Mouse (Mus musculus) adrenal gland, adult 10 weeks (tissue): ENCODE measurements around the gene Tmem86a. TPM values are rescaled to one million over a fixed set of nuclear protein-coding genes. Genes with fewer than 3 reads are reported as not detected.

Experiments used
- polyA plus RNA-seq: library from polyadenylated mRNA; stranded (reverse); fragments of 350-450 nt; fragmentation: Illumina TruSeq; extraction: RNeasy Lipid Tissue Mini Kit (QIAGEN cat#74804); gene quantifications from one replicate; pipeline ENCODE4 v1.2.3, GENCODE M21; 2014; ENCODE audit warnings: low read depth, low replicate concordance

Gene Tmem86a
- 2.6 TPM for polyA plus RNA-seq

GRCm38 (mm10) chr7:47050366-47050765 is at the start of gene Tmem86a:
Gene Tmem86a, plus strand, starts transcription at chr7:47050601.

DNA sequence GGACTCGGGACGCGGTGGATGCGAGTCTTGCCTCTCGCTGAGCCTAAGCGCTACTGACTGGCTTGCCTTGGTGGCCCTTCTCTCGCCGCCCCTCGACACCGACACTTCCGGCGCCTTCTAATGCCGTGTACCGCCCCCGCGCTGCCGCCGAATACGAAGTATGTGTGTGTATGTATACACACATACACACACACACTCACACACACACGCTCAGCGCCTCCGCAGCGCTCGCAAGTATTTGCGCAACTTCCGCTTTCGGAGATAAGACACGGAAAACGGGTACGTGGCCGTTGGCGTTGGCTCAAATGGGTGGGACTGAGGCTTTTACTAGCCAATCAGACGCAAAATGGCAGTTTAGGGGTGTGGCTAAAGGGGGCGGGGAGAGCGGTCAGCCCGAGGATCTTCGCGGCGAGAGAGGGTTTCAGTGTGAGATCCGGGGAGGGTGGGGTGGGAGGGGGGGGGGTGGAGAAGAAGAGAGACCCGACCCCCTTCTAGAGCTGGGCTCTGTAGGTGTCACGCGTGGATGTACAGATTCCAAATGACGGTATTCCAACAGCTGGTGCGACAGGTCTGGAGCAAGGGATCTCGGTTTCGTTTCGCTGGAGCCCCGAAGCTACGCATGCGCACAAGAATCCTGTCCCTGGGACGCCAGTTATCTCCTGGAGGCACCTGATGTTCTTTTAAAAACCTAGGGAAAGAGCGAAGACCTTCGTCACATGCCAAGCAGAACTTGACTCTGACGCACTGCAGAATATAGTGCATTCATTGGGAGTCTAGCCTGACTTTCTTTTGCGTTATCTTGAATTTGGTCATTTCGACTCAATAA is 42.0 kb upstream of the Tmem86a start, which contains the start of gene Spty2d1:
Gene Spty2d1 (minus strand): TSS at position 244 of the 826 bp plus-strand sequence.

Other genes with a start within 250 kb of the Tmem86a start
- 91.6 TPM for gene Ldha, start 209.1 kb upstream of the Tmem86a start, polyA plus RNA-seq
- gene Ldhc, start 189.4 kb upstream of the Tmem86a start, polyA plus RNA-seq, result not detected
- 405 TPM for gene Tsg101, start 130.6 kb upstream of the Tmem86a start, polyA plus RNA-seq
- gene Uevld, start 92.1 kb upstream of the Tmem86a start, polyA plus RNA-seq, result 34.7 TPM
- not detected for gene Gm9999, start 67.0 kb upstream of the Tmem86a start, polyA plus RNA-seq
- gene Spty2d1, start 42.2 kb upstream of the Tmem86a start, polyA plus RNA-seq, result 45.6 TPM
- gene Ptpn5, start 83.1 kb downstream of the Tmem86a start, polyA plus RNA-seq, result not detected
- not detected for gene Mrgpra6, start 154.3 kb downstream of the Tmem86a start, polyA plus RNA-seq
- not detected for gene Mrgpra9, start 202.2 kb downstream of the Tmem86a start, polyA plus RNA-seq